Mouse (Mus musculus) cerebellum, postnatal 14 days (tissue): ENCODE data around the gene Tspan3.

Source experiments
- DNase-seq, 2 experiments: peaks; one replicate each; pipeline ENCODE4 v3.0.0; 2021; ENCODE audit warnings: mixed read lengths in 2 of 2

The Tspan3 gene

GRCm38 (mm10) chr9:56165377-56165776 lies at the start of gene Tspan3:
Tspan3 (minus strand) TSS chr9:56165477.
- no peak for DNase-seq

GRCm38 (mm10) chr9:56213451-56214291 lies 48.4 kb upstream of the Tspan3 start:
- DNase-seq, result peak; percentile 69 to 72

GRCm38 (mm10) chr9:56208817-56209216 lies 43.5 kb upstream of the Tspan3 start:
- DNase-seq, result no peak

GRCm38 (mm10) chr9:56207516-56207915 lies 42.2 kb upstream of the Tspan3 start:
- no peak for DNase-seq

- DNase-seq, result no peak
These were observed 41.8 kb upstream of the Tspan3 start for GRCm38 (mm10) chr9:56207083-56207482.

GRCm38 (mm10) chr9:56205336-56205735 lies 40.1 kb upstream of the Tspan3 start:
- no peak for DNase-seq

GRCm38 (mm10) chr9:56204316-56204715 lies 39.0 kb upstream of the Tspan3 start:
- no peak for DNase-seq

- DNase-seq, result peak; percentile 92 to 96
These were observed 35.5 kb upstream of the Tspan3 start for GRCm38 (mm10) chr9:56200645-56201314.

- DNase-seq, result no peak
These were observed 34.9 kb upstream of the Tspan3 start for GRCm38 (mm10) chr9:56200200-56200599.

GRCm38 (mm10) chr9:56196921-56197320 lies 31.6 kb upstream of the Tspan3 start:
- no peak for DNase-seq

- DNase-seq, result no peak
These were observed 29.9 kb upstream of the Tspan3 start for GRCm38 (mm10) chr9:56195193-56195592.

GRCm38 (mm10) chr9:56191498-56192455 lies 26.5 kb upstream of the Tspan3 start:
- no peak for DNase-seq

GRCm38 (mm10) chr9:56180118-56180781 lies 15.0 kb upstream of the Tspan3 start:
- no peak for DNase-seq

GRCm38 (mm10) chr9:56179416-56180117 lies 14.3 kb upstream of the Tspan3 start:
- DNase-seq, result peak; percentile 33 to 44

GRCm38 (mm10) chr9:56177354-56177753 lies 12.1 kb upstream of the Tspan3 start:
- no peak for DNase-seq

- DNase-seq, result no peak
These were observed 10.0 kb upstream of the Tspan3 start for GRCm38 (mm10) chr9:56175316-56175715.

- DNase-seq, result no peak
These were observed 2.4 kb upstream of the Tspan3 start for GRCm38 (mm10) chr9:56167690-56168089.

- no peak for DNase-seq
These were observed 884 bp upstream of the Tspan3 start for GRCm38 (mm10) chr9:56166161-56166560.

GRCm38 (mm10) chr9:56160341-56161141 lies 4.7 kb downstream of the Tspan3 start:
- peak; percentile 89 to 94 for DNase-seq

GRCm38 (mm10) chr9:56159456-56159855 lies 5.8 kb downstream of the Tspan3 start:
- no peak for DNase-seq

GRCm38 (mm10) chr9:56158077-56158476 lies 7.2 kb downstream of the Tspan3 start:
- DNase-seq, result no peak
